In genomic region chr9:73040080-73040479, GRCm38 (mm10) we compare ENCODE assay signal across 7 mouse cellular contexts. TPM values are rescaled to one million over a fixed set of nuclear protein-coding genes. Genes with fewer than 3 reads are reported as not detected.
DNase-seq lines count a peak whose midpoint lies in the region; ATAC-seq and TF ChIP-seq lines count a peak whose summit lies in the region.

Pigb (minus strand) TSS chr9:73040378.

- 26% methylated on average over 6 of the region's 6 CpGs for WGBS in lung, adult 2 months
- WGBS in heart, postnatal 0 days, result 26% methylated on average over 6 of the region's 6 CpGs
- WGBS in liver, embryonic 12.5 days (ENCODE audit: insufficient replicate concordance), result 24% methylated on average over 6 of the region's 6 CpGs

- intact Hi-C loops in gastrocnemius, postnatal 14 days (cut with DNase I; ENCODE audit: low total_unique reads), result no loop called here

- no peak for TF ChIP-seq EP300 in heart, postnatal 0 days (IDR thresholded peaks at IDR 0.05; ENCODE audit: low read depth)

- H3K4me3 ChIP-seq in lung, adult 2 months (replicated peaks; ENCODE audit: extremely low read depth, low read depth, low read length), result peak within 1 kb of the TSS; percentile 93
- peak within 1 kb of the TSS; percentile 77 for H3K4me3 ChIP-seq in heart, postnatal 0 days (ENCODE audit: low read depth, low read length)
- H3K4me3 ChIP-seq in liver, embryonic 12.5 days, result peak within 1 kb of the TSS; percentile 77

- H3K4me1 ChIP-seq in lung, adult 2 months (ENCODE audit: control insufficient read depth, insufficient read depth, low read length), result peaks cover 11% of the 10 kb centered on the region
- H3K4me1 ChIP-seq in heart, postnatal 0 days (ENCODE audit: control insufficient read depth, insufficient read depth), result peaks cover 17% of the 10 kb centered on the region; the same call in 1 of the 2 replicates
- peaks cover 38% of the 10 kb centered on the region for H3K4me1 ChIP-seq in liver, embryonic 12.5 days

- H3K4me2 ChIP-seq in heart, postnatal 0 days (ENCODE audit: low read depth, low read length), result peak within 1 kb of the TSS; percentile 84
- peak within 1 kb of the TSS; percentile 90 for H3K4me2 ChIP-seq in liver, embryonic 12.5 days

- no peak for TF ChIP-seq CTCF in lung, adult 2 months (IDR thresholded peaks at IDR 0.05; ENCODE audit: insufficient read depth, low read length)
- no peak for TF ChIP-seq CTCF in heart, postnatal 0 days (IDR thresholded peaks at IDR 0.05; ENCODE audit: low read depth)

- H3K9me3 ChIP-seq in heart, postnatal 0 days (replicated peaks; ENCODE audit: control insufficient read depth, low read length), result no peaks in the 10 kb centered on the region
- no peaks in the 10 kb centered on the region for H3K9me3 ChIP-seq in liver, embryonic 12.5 days (replicated peaks)

- TF ChIP-seq POLR2A in lung, adult 2 months (IDR thresholded peaks at IDR 0.05; ENCODE audit: borderline replicate concordance, extremely low read depth, low read depth, low read length), result no peak

- H3K36me3 ChIP-seq in heart, postnatal 0 days (replicated peaks; ENCODE audit: control insufficient read depth, insufficient read depth, low read length), result no peaks in the 10 kb centered on the region
- H3K36me3 ChIP-seq in liver, embryonic 12.5 days, result peaks cover 6% of the 10 kb centered on the region; the same call in 1 of the 2 replicates

- H3K9ac ChIP-seq in heart, postnatal 0 days (replicated peaks; ENCODE audit: low read depth, low read length), result peak within 1 kb of the TSS; percentile 73
- H3K9ac ChIP-seq in liver, embryonic 12.5 days, result peak within 1 kb of the TSS; percentile 79

- H3K27me3 ChIP-seq in heart, postnatal 0 days (ENCODE audit: control insufficient read depth, insufficient read depth, low read length), result no peaks in the 10 kb centered on the region
- H3K27me3 ChIP-seq in liver, embryonic 12.5 days (replicated peaks), result no peaks in the 10 kb centered on the region

- no peak for ATAC-seq in heart, postnatal 0 days (ENCODE audit: insufficient read depth, low read depth)
- ATAC-seq in liver, embryonic 12.5 days, result no peak

- no peak for DNase-seq in lung, adult 2 months
- no peak for DNase-seq in lung, postnatal 25 days (ENCODE audit: low spot score)
- peak in 1 of 2 experiments; percentile 29 for DNase-seq in adrenal gland, postnatal 36 days
- no peak for DNase-seq in heart, postnatal 0 days (ENCODE audit: low spot score)
- DNase-seq in gastrocnemius, postnatal 14 days, result no peak
- no peak for DNase-seq in thymus, postnatal 4 days

- H3K27ac ChIP-seq in heart, postnatal 0 days (ENCODE audit: low read depth), result peak within 1 kb of the TSS; percentile 50
- peak within 1 kb of the TSS; percentile 73 for H3K27ac ChIP-seq in liver, embryonic 12.5 days

RNA-seq across cellular contexts. Expression of gene Pigb, which starts in this region (rescaled TPM):
- polyA plus RNA-seq in lung, adult 2 months (2012; rRNA removed), result 8.4 and 12.1 TPM in 2 replicates
- total RNA-seq in adrenal gland, postnatal 36 days (2021), result 10 to 100 TPM; 12.2 to 15.5 TPM
- total RNA-seq in heart, postnatal 0 days (2014; rRNA removed; ENCODE audit: low replicate concordance), result 3.0 and 8.8 TPM in 2 replicates
- 1.9 and 2.5 TPM in 2 replicates for polyA plus RNA-seq in heart, postnatal 0 days (2015; fragmentation: Nextera tagmentation; extraction: Ambion mirVana)
- 8.0 and 8.3 TPM in 2 replicates for polyA plus RNA-seq in liver, embryonic 12.5 days (2016; fragmentation: Nextera tagmentation; extraction: Ambion mirVana)
- 1 to 10 TPM; 3.3 to 4.6 TPM for total RNA-seq in gastrocnemius, postnatal 14 days (2021)
